Mouse (Mus musculus) ES-Bruce4 (cell line): Measurements from ENCODE around the gene Fads6. TPM values are rescaled to one million over a fixed set of nuclear protein-coding genes. Genes with fewer than 3 reads are reported as not detected.

ENCODE experiments used
- H3K27ac ChIP-seq: 2 replicates; pipeline ENCODE4 v1.5.1; 2012; ENCODE audit warnings: low read length, inconsistent platforms; ENCODE audit not compliant: insufficient read depth
- H3K27me3 ChIP-seq: 2 replicates; pipeline ENCODE4 v1.6.1; 2012; ENCODE audit warnings: mild to moderate bottlenecking, low read length, inconsistent platforms; ENCODE audit not compliant: control insufficient read depth, poor library complexity, insufficient read depth, severe bottlenecking
- H3K36me3 ChIP-seq: 2 replicates; pipeline ENCODE4 v1.6.1; 2012; ENCODE audit warnings: inconsistent platforms, mild to moderate bottlenecking, low read length, moderate library complexity; ENCODE audit not compliant: control insufficient read depth, poor library complexity, insufficient read depth, severe bottlenecking
- H3K4me1 ChIP-seq: one replicate; pipeline ENCODE4 v1.8.1; 2011; ENCODE audit warnings: low read length; ENCODE audit not compliant: control insufficient read depth, insufficient read depth
- H3K4me3 ChIP-seq: 2 replicates; pipeline ENCODE4 v1.5.1; 2011; ENCODE audit warnings: low read depth, mild to moderate bottlenecking, low read length
- H3K9ac ChIP-seq: 2 replicates; pipeline ENCODE4 v1.6.1; 2012; ENCODE audit warnings: low read depth, mild to moderate bottlenecking, inconsistent platforms; ENCODE audit not compliant: poor library complexity, severe bottlenecking
- H3K9me3 ChIP-seq: replicated peaks from 2 replicates; pipeline ENCODE4 v1.6.1; 2012; ENCODE audit warnings: mild to moderate bottlenecking, low read length, inconsistent platforms; ENCODE audit not compliant: control insufficient read depth, poor library complexity, insufficient read depth, severe bottlenecking
- CTCF ChIP-seq: IDR thresholded peaks from one replicate; pipeline ENCODE4 v1.8.1; 2011; ENCODE audit warnings: low read depth, low read length
- EP300 ChIP-seq: IDR thresholded peaks from 2 replicates; pipeline ENCODE4 v1.6.1; 2011; ENCODE audit warnings: low read depth, low read length; ENCODE audit not compliant: insufficient read depth
- POLR2A ChIP-seq: IDR thresholded peaks from one replicate; pipeline ENCODE4 v1.8.1; 2011; ENCODE audit warnings: low read length; ENCODE audit not compliant: insufficient read depth
- polyA plus RNA-seq: library from polyadenylated mRNA; stranded (reverse); fragments of >200 nt; gene quantifications from 2 replicates; pipeline ENCODE4 v1.2.4, GENCODE M21; 2011; ENCODE audit warnings: low read depth; ENCODE audit not compliant: missing spikeins, insufficient read depth, insufficient read length

Gene Fads6
- polyA plus RNA-seq, 1 experiment: 6.7 TPM

GRCm38 (mm10) chr11:115277604-115277975 lies 19.9 kb downstream of the Fads6 start:
- no peak overlapping the region for H3K27ac ChIP-seq
- no peak for TF ChIP-seq EP300
- TF ChIP-seq POLR2A: no peak
- no peak for TF ChIP-seq CTCF

GRCm38 (mm10) chr11:115276780-115277603 lies 20.5 kb downstream of the Fads6 start, which contains the start of gene Fdxr:
Gene Fdxr (minus strand): TSS chr11:115277050.
- H3K4me3 ChIP-seq: peak within 1 kb of the TSS; percentile 89
- TF ChIP-seq EP300 (no peak), POLR2A (peak; percentile 91), CTCF (no peak)
- no peaks in the 10 kb centered on the region for H3K9me3 ChIP-seq
- H3K36me3 ChIP-seq: no peaks in the 10 kb centered on the region
- no peaks in the 10 kb centered on the region for H3K27me3 ChIP-seq
- H3K27ac ChIP-seq: peak within 1 kb of the TSS; percentile 35; the same call in 1 of the 2 replicates
- H3K4me1 ChIP-seq: peaks cover 2% of the 10 kb centered on the region
- H3K9ac ChIP-seq: peak within 1 kb of the TSS; percentile 74

More at GRCm38 (mm10) chr11:115277604-115277975, 19.9 kb downstream of the Fads6 start:
- no peaks in the 10 kb centered on the region for H3K9me3 ChIP-seq
- H3K4me1 ChIP-seq: peaks cover 5% of the 10 kb centered on the region
- no peaks in the 10 kb centered on the region for H3K27me3 ChIP-seq
- peak overlapping the region; percentile 89 for H3K4me3 ChIP-seq
- no peaks in the 10 kb centered on the region for H3K36me3 ChIP-seq
- peak overlapping the region; percentile 74 for H3K9ac ChIP-seq

- Histone ChIP-seq H3K9me3 (no peaks in the 10 kb centered on the region), H3K4me3 (peak overlapping the region; percentile 37), H3K27ac (no peak overlapping the region), H3K4me1 (peaks cover 2% of the 10 kb centered on the region), H3K36me3 (no peaks in the 10 kb centered on the region), H3K27me3 (no peaks in the 10 kb centered on the region), H3K9ac (peak overlapping the region; percentile 74)
- no peak for TF ChIP-seq POLR2A
- no peak for TF ChIP-seq EP300
- no peak for TF ChIP-seq CTCF
These were observed 21.5 kb downstream of the Fads6 start for GRCm38 (mm10) chr11:115275954-115276353.

GRCm38 (mm10) chr11:115275509-115275908 lies 22.0 kb downstream of the Fads6 start:
- Histone ChIP-seq H3K4me1 (peaks cover 2% of the 10 kb centered on the region), H3K36me3 (no peaks in the 10 kb centered on the region), H3K9ac (no peak overlapping the region), H3K4me3 (no peak overlapping the region), H3K27me3 (no peaks in the 10 kb centered on the region), H3K9me3 (no peaks in the 10 kb centered on the region), H3K27ac (no peak overlapping the region)
- no peak for TF ChIP-seq POLR2A
- TF ChIP-seq CTCF: no peak
- TF ChIP-seq EP300: no peak

- Histone ChIP-seq H3K4me3 (no peak overlapping the region), H3K36me3 (no peaks in the 10 kb centered on the region), H3K27me3 (no peaks in the 10 kb centered on the region), H3K4me1 (peaks cover 2% of the 10 kb centered on the region), H3K27ac (no peak overlapping the region), H3K9ac (no peak overlapping the region), H3K9me3 (no peaks in the 10 kb centered on the region)
- TF ChIP-seq POLR2A: no peak
- no peak for TF ChIP-seq CTCF
- TF ChIP-seq EP300: no peak
These were observed 22.7 kb downstream of the Fads6 start for GRCm38 (mm10) chr11:115274771-115275170.

GRCm38 (mm10) chr11:115274178-115274577 lies 23.3 kb downstream of the Fads6 start:
- no peaks in the 10 kb centered on the region for H3K9me3 ChIP-seq
- H3K27ac ChIP-seq: no peak overlapping the region
- H3K36me3 ChIP-seq: no peaks in the 10 kb centered on the region
- H3K4me1 ChIP-seq: peaks cover 2% of the 10 kb centered on the region
- TF ChIP-seq EP300 (no peak), CTCF (no peak), POLR2A (no peak)
- no peaks in the 10 kb centered on the region for H3K27me3 ChIP-seq
- no peak overlapping the region for H3K9ac ChIP-seq
- no peak overlapping the region for H3K4me3 ChIP-seq
